Mouse (Mus musculus) frontal cortex, adult 2 months (tissue): ENCODE results near the gene Mgat4b. TPM values are rescaled to one million over a fixed set of nuclear protein-coding genes. Genes with fewer than 3 reads are reported as not detected.

Source experiments
- DNase-seq, 2 experiments: peaks; one replicate each; pipeline ENCODE4 v3.0.0; 2022; ENCODE audit warnings: low spot score in 1 of 2; ENCODE audit errors: extremely low spot score in 1 of 2
- polyA plus RNA-seq: library from polyadenylated mRNA; depleted of rRNA; stranded (reverse); fragments of >200 nt; gene quantifications from 2 replicates; pipeline ENCODE4 v1.2.3, GENCODE M21; 2012

The Mgat4b gene
- polyA plus RNA-seq, 1 experiment: 57.7 TPM

DNA sequence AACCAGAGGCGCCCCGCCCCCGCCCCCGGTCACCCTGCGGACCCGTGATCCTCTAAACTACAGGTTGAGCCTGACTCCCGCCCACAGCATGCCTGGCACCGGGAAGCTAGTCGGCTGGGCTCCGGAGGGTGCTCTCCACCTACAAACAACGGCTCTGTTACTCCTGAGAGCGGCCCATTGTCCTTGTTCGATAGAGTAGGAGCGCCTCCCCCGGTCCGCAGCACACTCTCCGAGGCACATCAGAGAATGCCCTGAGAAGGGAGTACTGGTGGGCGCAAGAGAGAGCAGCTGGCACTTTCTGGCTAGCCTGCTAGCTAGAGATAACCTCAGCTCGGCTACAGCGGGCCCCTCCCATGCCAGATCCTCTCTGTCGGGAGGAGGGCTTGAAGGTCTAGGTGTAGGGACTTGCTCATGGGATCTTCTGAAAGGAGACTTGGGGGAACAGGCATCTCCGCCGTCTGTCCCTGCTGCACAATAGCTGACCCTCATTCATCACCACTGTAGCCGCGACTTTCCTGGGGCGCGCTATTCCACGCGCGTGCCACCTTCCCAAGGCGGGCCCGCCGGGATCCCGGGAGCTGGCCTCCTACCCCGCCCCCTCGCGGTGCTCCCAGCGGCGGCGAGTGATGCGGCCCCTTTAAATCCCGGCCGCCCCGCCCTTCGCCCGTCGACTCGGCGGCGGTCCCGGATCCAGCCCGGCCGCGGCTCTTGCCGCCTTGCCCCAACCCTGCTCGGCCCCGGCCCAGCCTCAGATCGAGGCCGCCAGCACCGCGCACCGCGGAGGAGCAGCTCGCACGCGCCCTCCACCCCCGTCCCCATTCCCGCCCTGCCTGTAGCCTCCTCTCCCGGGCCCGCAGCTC, 14.2 kb downstream of the Mgat4b start:
- DNase-seq: peak in 1 of 2 experiments; percentile 82

DNA sequence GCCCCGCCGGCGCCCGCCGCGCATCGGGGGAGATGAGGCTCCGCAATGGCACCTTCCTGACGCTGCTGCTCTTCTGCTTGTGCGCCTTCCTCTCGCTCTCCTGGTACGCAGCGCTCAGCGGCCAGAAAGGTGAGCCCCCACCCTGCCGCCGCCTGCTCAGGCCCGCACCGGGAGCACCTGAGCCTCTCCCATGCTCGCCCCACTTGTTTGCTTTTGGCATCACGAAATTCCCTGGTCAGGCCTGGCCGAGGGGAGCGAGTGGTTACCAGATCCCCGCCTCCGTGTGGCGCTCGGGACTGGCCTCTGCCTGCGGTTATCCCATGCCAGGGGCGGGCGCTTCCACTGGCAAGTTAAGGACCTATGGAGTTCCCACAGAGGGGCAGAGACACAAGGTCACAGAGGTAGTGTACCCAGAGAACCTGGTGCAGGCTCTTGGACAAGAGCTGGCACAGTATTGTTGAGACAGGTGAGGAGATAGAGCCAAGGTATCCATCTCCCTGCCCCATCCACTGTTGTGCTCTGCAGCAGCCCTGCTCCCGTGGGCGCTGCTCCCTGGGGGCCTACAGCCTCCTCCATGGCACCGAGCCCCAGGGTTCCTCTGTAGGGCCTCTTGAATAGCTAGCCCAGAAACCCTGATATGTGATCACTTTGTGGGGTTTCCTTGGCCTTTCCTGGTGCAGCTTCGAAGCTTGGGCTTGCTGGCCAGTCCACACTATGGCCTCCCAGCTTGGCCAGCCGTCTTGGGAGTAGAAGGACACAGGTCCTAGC, 15.1 kb downstream of the Mgat4b start:
- no peak for DNase-seq

DNA sequence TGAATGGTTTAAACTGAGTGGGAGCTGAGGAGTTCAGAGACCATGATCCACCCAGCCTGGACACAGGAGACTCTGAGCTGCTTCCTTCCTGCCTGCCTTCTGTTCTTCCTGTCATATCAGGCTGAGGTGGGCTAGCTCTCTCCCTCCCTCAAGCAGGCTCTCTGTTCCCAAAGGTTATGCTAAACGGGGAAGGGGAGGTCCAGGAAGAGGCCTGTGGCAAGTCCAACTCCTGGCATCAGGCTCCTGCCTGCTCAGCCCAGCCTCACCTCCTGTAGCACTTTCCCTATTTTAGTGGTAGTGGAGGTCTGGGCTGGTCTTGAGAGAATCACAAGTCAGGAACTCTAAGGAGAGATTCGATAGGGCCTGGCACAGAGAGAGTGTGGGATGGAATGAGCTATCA, 15.7 kb downstream of the Mgat4b start:
- DNase-seq: no peak

DNA sequence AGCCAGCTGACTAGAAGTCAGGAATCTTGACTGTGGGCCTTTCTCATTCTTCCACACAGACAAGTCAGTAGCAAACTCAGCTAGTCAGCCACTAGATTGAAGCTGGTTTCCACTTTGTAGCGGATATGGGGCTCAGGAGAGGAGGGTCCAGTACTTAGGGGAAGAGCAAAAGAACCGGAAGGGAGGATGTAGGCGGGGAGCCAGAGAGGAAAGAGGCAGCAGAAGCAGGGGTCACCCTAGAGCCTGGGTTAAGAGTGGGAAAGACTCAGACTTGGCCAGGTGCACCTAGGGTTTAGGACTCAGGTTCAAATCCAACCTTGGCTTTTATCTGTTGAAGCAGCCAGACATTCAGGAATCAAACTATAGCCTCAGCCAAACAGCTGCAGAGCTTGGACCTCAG, 16.5 kb downstream of the Mgat4b start:
- no peak for DNase-seq

DNA sequence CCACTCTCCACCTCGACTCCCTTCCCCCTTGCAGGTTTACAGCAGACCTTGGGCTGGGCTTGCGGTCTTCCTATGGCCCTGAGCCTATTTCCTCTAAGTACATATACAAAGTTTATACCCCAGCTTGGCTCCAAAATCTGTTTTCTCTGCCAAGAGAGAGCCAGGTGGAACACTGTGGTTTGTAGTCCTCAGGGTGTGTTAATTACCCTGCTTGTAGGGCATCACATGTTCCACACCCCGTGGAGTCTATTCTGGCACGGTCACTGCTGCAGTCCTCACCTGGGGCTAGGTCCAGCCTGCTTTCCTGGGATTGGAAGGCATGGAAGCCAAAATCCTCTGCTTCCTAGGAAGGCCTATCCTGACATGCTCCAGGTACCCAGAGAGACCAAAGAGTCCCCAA, 17.0 kb downstream of the Mgat4b start:
- no peak for DNase-seq

DNA sequence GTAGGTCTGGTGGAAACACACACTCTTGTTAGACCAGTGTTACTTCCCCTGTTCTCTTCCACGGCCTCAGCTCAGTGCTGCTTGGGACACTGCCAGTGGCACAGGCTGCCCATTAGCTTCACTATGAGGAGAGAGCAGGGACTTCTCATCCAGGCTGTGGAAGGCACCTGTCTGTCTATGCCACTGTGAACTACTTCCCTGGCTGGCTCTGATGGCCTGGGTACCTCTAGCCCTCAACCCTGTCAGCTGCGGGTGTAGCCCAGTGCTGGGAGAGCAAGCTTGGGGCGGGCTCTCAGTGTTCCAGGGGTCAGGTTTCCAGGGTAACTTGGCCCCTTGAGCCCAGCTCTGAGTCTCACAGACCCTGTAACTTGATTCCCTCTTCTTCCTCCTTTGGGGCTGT, 18.1 kb downstream of the Mgat4b start:
- DNase-seq: no peak

DNA sequence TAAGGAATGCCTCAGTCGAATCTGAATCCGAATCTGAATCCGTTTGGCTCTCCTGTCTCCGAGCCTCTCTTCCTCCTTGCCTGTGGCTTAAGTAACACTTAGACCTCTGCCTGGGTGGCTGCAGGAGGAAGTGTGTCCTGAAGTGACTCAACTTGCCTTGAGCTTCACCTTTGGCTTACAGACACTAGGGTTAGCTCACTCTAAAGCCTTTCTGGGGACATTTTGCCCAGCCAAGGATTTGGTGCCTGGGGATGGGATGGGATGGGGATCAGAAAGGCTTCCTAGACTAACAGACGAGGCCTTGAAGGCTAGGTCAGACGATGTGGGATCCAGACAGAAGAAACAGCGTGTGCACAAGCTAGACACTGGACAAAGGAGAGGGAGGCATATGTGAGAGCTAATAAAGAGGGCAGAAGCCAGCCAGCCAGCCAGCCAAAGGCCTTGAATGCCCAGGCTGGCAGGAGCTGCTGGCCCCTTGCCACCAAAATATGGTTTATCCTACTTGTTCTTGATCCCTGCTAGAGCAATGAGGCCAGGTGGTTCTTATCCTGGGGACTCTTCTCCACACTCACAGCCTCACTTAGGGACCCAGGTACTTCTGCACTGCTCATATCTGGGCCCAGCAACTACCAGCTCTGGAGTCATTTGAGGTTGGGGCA, 18.7 kb downstream of the Mgat4b start:
- DNase-seq: no peak

DNA sequence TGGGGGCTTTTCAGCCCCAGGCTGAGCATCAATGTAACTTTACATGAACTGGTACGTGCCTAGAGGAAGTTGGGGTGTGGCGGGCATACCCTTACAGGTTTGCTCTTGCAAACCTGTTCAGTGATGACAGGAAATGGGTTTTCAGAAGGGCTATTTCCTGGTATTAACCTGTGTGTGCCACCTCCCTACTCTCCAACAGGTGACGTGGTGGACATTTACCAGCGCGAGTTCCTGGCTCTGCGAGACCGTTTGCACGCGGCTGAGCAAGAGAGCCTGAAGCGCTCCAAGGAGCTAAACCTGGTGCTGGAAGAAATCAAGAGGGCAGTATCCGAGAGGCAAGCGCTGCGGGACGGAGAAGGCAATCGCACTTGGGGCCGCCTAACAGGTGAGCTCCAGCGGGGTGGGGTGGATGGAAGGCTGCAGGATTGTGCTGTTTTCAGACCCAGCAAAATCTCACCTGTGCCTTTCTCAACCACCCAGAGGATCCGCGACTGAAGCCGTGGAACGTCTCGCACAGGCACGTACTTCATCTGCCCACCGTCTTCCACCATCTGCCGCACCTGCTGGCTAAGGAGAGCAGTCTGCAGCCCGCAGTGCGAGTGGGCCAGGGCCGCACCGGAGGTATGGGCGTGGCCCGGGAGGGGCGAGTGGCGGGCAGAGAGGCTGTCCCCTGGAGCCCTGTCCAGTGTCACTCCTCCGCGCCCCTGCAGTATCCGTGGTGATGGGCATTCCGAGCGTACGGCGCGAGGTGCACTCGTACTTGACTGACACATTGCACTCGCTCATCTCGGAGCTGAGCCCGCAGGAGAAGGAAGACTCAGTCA, 20.0 kb downstream of the Mgat4b start:
- no peak for DNase-seq

DNA sequence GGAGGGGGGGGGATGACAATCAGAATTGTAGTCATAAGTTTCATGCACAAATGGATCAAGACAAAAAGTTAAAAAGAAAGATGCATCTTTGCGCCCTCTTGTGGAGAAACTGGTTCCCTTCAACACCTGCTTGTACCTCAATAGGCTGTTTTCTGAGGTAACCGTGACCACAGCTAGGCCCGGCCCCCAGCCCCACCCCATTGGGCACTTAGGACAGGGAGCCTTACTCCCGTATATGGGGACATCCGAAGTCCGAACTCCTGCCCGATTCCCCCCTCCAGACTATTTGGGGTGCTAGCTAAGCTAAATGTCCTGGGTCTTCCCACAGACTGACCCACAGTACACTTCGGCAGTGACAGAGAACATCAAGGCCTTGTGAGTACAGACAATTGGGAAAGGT, 20.7 kb downstream of the Mgat4b start:
- DNase-seq: peak in 1 of 2 experiments; percentile 87

DNA sequence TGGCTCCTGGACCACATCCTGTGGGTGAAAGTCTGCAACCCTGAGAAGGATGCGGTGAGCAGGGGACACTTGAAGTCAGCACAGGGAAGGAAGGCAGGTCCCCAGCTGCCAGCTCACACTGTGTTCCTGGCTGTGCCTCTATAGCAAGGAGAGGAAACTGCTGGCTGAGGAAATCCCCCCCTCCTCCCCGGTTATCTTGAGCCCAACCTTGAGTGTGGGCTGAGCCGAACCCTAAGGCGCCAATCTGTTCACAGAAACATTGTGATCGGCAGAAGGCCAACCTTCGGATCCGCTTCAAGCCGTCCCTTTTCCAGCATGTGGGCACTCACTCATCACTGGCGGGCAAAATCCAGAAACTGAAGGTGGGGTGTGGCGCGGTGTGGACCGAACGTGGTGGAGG, 22.3 kb downstream of the Mgat4b start:
- DNase-seq: peak in 1 of 2 experiments; percentile 77

DNA sequence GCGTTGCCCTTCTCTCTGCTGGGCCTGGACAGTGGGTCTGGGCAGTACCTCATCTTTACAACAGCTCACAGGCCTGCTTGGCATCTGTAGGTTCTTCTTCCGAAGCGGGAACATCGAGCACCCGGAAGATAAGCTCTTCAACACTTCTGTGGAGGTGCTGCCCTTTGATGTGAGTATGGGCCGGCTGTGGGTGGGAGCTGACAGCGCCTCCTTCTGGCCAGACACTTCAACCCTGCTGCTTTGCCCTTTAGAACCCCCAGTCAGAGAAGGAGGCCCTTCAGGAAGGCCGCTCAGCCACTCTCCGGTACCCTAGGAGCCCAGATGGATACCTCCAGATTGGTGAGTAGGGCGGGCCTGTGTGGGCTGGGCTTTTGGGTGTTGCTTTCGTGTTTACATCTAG, 23.3 kb downstream of the Mgat4b start:
- DNase-seq: no peak

DNA sequence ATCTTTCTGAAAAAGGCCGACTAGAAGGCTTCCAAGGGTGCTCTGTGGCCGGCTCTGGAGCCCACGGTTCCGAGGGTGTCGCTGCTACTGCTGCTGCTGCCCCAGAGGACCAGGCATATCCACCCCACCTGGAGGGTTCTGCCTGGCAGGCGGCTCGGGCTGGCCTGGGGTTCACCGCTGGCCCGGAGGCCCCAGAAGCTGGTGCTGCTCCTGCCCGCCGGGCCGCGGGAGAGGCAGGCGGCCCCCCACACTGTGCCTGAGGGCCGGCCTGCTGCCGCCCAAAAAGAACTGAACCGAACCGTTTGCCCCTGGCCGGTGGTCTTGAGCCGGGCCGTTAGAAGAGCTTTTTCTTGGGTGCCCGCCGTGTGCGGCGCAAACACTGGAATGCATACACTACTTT, 23.9 kb downstream of the Mgat4b start:
- DNase-seq: no peak

DNA sequence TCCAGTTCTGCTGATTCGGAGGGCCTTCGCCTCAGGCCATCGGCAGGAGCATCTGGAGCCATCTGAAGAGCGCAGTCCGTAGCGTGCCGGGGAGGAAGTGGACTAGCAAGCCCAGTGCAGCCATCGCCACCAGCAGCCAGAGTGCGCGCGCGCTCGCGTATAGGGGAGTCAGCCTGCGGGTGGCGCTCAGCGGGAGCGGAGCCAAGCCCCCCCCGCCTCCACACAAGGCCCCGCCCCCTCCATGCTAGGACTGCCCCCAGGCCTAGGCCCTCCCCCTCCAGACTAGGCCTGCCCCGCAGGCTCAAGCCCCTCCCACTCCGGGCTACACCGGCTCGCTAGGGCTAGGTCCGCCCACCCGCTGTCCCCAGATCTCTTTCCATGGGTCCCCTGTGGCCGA, 25.8 kb downstream of the Mgat4b start:
- peak; percentile 67 to 81 for DNase-seq

DNA sequence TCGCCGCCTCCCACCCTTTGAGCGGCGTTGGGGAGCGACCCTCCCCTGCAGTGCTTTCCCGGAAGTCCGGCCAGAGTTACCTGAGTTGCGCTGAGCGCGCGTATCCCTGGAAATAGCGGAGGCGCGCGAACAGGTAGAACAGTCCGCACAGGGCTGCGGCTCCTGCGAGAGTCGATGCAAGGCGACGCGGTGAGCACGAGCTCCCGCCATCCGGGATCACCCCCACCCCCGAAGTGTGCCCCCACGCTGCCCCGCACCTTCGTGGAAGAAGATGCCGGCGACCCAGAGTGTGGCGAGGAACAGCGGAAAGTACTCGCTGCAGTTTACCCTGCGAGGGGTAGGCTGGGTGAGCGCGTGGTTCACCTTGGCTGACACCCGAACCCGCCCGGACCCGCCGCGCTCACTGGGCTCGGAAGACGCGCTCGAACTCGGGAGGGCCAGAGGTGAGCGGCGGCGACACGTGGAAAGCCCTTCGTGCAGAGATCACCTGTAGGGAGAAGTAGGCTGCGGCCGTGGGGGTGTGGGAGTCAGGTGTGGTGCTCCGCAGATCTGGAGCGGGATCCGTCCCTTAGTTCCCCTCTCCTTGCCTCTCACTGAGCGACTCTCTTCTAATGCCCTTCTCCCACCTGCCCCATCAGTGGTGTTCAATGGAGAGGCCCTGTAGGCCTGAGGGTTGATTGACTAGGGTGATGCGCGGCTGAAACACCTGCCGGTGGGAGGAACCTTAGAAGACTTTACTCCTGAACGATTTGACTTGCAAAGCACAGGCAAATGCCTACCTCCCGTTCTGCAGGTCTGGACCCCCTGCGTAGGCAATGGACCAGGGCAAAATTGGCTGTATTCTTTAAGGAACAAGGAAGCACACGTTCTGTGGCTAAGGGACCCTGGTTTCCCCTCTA, 26.5 kb downstream of the Mgat4b start:
- DNase-seq: no peak

DNA sequence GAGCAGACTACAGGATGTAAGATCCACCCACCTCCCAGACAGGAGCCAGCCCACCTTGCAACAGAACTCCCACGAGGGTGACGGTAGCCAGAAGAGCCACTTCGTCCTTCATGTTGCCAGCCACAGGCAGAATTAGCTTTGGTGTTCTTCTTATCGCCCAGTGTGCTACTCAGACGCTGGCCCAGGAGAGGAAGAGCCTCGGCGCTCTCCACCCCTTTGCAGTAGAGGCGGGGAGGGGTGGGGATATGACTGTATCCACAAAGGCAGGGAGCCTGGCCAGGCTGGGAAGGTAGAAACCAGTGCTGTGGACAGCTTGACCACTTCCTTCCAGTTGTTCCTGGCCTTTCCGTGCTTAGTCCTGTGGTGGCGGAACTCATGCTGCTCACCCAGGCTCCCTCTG, 27.6 kb downstream of the Mgat4b start, which contains the start of gene Ltc4s:
TSS of gene Ltc4s (minus strand) at position 293 of the 400 bp plus-strand sequence.
- no peak for DNase-seq

DNA sequence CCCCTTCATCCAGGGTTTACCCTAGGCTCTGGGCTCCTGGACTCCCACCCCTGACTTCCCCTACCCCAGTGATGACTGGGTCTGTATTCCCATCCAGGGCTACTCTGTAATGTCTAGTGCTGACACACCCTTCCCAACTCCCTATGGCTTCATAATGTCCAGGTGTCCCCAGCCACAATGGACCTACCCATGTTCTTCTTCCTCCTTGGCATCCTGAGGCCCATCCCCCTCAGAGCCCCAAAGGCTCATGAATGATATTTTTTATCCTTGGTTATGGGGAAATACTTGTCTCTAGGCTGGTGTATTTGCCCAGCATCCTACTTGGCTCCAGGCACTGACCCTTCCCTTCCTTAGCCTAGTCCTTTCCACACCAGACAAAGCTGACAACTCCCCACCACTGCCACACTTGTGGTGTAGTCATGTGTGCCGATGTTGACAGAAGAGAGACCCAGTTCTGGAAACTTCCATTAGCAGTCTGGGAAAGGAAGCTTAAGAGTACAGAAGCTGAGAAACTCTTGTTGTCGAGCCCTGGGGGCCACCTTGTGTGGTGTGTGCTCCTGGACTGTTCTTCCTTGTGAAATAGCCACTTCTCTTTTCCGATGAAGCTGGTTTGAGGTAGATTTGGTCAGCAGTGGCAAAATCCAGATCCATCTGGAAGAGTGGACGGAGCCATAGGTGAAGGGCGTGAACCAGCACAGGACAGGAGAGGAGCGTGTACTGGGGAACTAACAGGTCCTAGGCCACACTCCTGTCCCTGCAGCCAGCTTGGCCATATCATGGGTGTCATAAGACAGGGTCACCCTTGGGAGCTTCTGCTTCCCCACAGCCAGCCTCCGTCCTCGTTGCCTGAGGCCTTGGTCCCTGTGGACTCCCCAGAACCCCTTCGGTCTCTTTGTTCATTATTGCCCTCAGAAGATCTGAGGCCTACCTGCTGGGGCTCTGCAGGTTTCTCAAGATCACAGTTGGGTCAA, 28.4 kb downstream of the Mgat4b start:
- DNase-seq: no peak

DNA sequence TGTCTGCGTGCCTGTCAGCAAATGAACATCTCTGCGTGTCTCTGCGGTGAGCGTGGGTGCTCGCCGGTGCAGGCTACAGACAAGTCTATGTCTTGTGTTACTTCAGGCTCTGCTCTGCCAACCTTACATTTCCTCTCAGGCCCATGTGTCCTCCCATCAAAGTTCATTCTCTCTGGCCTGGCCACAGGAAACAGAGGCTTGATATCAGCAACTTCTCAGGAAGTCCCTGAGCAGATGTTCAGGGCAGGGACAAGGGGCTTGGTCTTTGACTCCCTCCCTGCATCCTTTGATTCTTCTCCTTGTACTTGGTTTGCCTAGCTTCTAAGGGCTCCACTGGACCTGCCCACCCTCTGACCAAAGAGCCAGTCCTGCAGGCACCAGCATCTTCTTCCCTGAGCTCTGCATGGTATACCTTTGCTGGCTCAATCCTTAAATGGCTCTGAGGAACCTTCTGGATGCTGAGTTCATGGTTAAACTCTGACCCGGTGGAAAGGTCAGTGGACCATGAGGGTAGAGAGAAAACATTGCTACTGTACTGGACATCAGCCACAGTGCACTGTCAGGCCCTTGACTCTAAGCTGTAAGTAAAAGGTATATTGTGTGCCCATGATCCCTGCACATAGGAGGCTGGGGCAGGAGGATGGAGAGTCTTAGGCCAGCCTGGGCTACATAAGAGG, 29.7 kb downstream of the Mgat4b start:
- DNase-seq: no peak

DNA sequence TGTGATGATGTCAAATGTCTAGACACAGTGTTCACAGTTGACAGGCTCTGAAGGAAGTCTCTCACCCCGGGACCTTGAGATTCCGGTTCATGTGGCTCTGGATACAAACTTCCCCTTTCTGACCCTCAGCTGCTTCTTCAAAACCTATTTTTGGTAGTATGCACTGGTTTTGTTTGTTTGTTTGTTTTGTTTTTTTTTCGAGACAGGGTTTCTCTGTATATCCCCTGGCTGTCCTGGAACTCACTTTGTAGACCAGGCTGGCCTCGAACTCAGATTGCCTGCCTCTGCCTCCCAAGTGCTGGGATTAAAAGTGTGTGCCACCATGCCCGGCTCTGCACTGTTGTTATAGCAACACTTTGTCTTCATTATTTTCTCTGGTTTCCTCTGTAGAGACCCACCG, 33.2 kb downstream of the Mgat4b start:
- DNase-seq: no peak
